Mouse (Mus musculus) liver, embryonic 14.5 days (tissue): ENCODE measurements around the gene Pld1. TPM values are rescaled to one million over a fixed set of nuclear protein-coding genes. Genes with fewer than 3 reads are reported as not detected.

Experiments
- ATAC-seq: fragments of 200-750 bp; cut with Nextera tagmentation; 2 replicates; pipeline ENCODE4 v1.8.0; 2017; ENCODE audit warnings: moderate number of reproducible peaks, mild to moderate bottlenecking, moderate library complexity; ENCODE audit not compliant: insufficient read depth
- DNase-seq, 3 experiments: peaks; one replicate each; pipeline ENCODE4 v3.0.0-alpha.2; 2012 to 2013; ENCODE audit warnings: low read depth in 3 of 3, low spot score in 3 of 3
- H3K27ac ChIP-seq: fragments of 300-500 bp; sonication (generic); 2 replicates; pipeline ENCODE4 v1.5.1; 2014; ENCODE audit warnings: moderate library complexity, mild to moderate bottlenecking, control low read depth, inconsistent platforms
- H3K27me3 ChIP-seq: fragments of 300-500 bp; sonication (generic); 2 replicates; pipeline ENCODE4 v1.6.1; 2014; ENCODE audit warnings: mild to moderate bottlenecking, low read length, moderate library complexity; ENCODE audit not compliant: control insufficient read depth, insufficient read depth
- H3K36me3 ChIP-seq: fragments of 300-500 bp; sonication (generic); replicated peaks from 2 replicates; pipeline ENCODE4 v1.6.1; 2014; ENCODE audit warnings: low read depth; ENCODE audit not compliant: control insufficient read depth, insufficient read depth
- H3K4me1 ChIP-seq, 2 experiments: fragments of 200-500 bp in 1 of 2; fragments of 300-500 bp in 1 of 2; sonication (generic) in 1 of 2; replicated peaks; 2 replicates each; pipeline ENCODE4 v1.6.1; 2012 to 2014; ENCODE audit warnings: antibody characterized with exemption in 1 of 2, inconsistent platforms in 1 of 2, low read length in 1 of 2; ENCODE audit not compliant: control insufficient read depth in 2 of 2, insufficient read depth in 2 of 2
- H3K4me2 ChIP-seq: fragments of 300-500 bp; sonication (generic); 2 replicates; pipeline ENCODE4 v1.6.1; 2014; ENCODE audit warnings: low read depth, mild to moderate bottlenecking, control low read depth, moderate library complexity
- H3K4me3 ChIP-seq, 2 experiments: fragments of 200-500 bp in 1 of 2; fragments of 300-500 bp in 1 of 2; sonication (generic) in 1 of 2; 2 replicates each; pipeline ENCODE4 v1.5.1; 2012 to 2014; ENCODE audit warnings: low read depth in 2 of 2, low read length in 2 of 2, mild to moderate bottlenecking in 2 of 2, control low read depth in 1 of 2, inconsistent platforms in 1 of 2, moderate library complexity in 1 of 2; ENCODE audit not compliant: insufficient read depth in 1 of 2
- H3K9ac ChIP-seq: fragments of 300-500 bp; sonication (generic); replicated peaks from 2 replicates; pipeline ENCODE4 v1.6.1; 2014; ENCODE audit warnings: mild to moderate bottlenecking, control low read depth, moderate library complexity
- H3K9me3 ChIP-seq: fragments of 300-500 bp; sonication (generic); 2 replicates; pipeline ENCODE4 v1.6.1; 2016; ENCODE audit warnings: low read length, mixed read lengths; ENCODE audit not compliant: control insufficient read depth
- CTCF ChIP-seq: IDR thresholded peaks from 2 replicates; pipeline ENCODE4 v1.5.1; 2016; ENCODE audit warnings: antibody characterized with exemption, low read depth, control low read depth
- EP300 ChIP-seq: IDR thresholded peaks from 2 replicates; pipeline ENCODE4 v1.6.1; 2016; ENCODE audit warnings: antibody characterized with exemption, low read depth
- WGBS: fragments of 180-500 bp; shearing (Covaris S2); extraction: QIAGEN DNeasy Blood & Tissue Kit; methylation state at CpG from one replicate; pipeline ENCODE4 v1.1.7; 2014; ENCODE audit not compliant: insufficient replicate concordance; 5-methylcytosine and 5-hydroxymethylcytosine counted together
- polyA plus RNA-seq, 2 experiments: library from polyadenylated mRNA; depleted of rRNA in 1 of 2; stranded (reverse) in 1 of 2; unstranded in 1 of 2; fragments of >200 nt; fragmentation: Nextera tagmentation in 1 of 2; extraction: Ambion mirVana in 1 of 2; gene quantifications; 2 replicates each; pipeline versions ENCODE4 v1.2.1 to v1.2.3; 2012 to 2014

Pld1 gene
- polyA plus RNA-seq (2012; rRNA removed) (1.3 and 2.9 TPM in 2 replicates), polyA plus RNA-seq (2014; fragmentation: Nextera tagmentation; extraction: Ambion mirVana) (3.2 and 4.4 TPM in 2 replicates)

DNA sequence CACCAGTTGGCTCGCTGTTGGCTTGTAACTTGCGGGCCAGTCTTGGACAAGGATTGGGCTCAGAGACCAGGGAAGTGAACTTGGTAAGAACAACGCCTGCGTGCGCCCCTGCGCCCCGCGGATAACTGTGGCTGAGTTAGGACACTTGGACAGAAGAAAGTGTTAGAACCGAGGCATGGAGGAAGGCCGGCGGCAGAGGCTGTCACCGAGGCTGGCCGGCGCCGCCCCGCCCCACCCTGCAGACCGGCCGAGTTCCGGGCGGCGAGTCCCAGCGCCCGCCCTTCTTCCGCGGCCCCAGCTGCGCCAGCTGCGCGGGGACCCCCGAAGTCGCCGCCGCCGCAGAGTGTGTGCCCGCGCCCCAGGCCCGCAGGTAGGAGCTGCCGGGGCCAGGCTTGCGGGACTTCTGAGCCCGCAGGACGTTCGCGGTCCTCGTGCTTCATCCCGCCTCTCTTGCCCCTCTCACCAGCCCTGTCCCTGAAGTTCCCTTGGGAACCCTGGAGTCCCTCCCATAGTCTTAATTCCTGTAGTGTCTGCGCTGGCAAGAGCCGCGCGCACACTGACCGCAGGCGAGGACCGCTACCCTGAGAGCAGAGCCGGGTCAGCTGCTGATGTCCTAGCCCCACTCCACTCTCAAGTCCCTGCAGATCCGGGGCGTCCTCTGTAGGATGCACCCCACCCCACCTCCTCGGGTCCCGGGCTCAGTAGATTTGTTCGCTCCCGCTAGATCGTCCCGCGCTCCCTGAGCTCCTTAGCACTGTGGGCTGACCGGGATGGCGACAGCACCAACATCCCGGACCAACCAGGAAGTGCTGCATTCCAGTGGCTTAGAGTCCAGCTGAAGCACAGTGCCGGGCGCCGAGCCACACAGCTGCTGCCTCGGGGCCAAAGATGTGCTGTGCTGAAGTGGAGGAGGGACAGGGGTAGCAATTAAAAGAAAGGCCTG, at the start of gene Pld1:
Pld1 (plus strand) TSS at position 315 of the 943 bp plus-strand sequence.
- Histone ChIP-seq H3K4me3 (peak within 1 kb of the TSS; percentile 52 to 62), H3K9ac (peak within 1 kb of the TSS; percentile 35), H3K4me2 (peak within 1 kb of the TSS; percentile 66), H3K27ac (no peak within 1 kb of the TSS), H3K4me1 (peaks cover 0 to 7% of the 10 kb centered on the region in 2 experiments; a peak in 1 of 4 replicates), H3K9me3 (no peaks in the 10 kb centered on the region), H3K27me3 (no peaks in the 10 kb centered on the region; the same call in 1 of the 2 replicates), H3K36me3 (no peaks in the 10 kb centered on the region)
- WGBS = under 1% methylated on average over 65 of the region's 68 CpGs
- ATAC-seq = peak; percentile 60
- no peak for DNase-seq
- TF ChIP-seq EP300 (no peak), CTCF (no peak)

DNA sequence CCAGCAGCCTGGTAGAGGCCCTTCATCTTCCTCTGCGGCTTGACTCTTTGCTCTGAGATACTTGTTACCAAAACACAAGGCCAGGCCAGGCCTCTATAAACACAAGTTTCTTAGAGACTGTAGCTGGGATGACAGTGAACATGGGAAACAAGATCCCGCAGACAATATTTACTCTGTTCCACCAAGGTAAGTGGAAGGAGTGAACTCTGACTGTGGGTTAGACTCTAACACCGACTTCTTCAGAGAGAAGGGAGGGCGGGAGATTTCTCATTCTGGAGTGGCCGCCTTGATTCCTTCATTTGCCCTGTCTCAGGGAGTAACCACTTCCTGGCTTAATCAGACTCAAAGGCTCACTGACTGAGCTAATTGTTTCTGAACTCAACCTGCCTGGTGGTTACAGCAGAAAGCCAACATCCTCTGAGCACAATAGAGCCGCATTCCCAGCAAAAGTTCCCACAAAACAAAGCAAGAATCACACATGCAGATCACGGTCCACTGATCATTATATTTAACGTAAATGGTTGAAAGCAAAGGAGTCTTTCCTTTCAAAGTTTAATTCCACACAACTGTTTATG, 42.1 kb upstream of the Pld1 start, which contains the start of gene Tmem212:
Tmem212 (minus strand) TSS at position 51 of the 575 bp plus-strand sequence.
- DNase-seq = no peak
- Histone ChIP-seq H3K9ac (no peak within 1 kb of the TSS), H3K4me3 (no peak within 1 kb of the TSS), H3K27me3 (no peaks in the 10 kb centered on the region), H3K4me2 (no peak within 1 kb of the TSS), H3K27ac (no peak within 1 kb of the TSS), H3K9me3 (no peaks in the 10 kb centered on the region), H3K36me3 (no peaks in the 10 kb centered on the region), H3K4me1 (peaks cover 3 to 24% of the 10 kb centered on the region in 2 experiments; a peak in 3 of 4 replicates)
- WGBS = 39% methylated on average over 8 of the region's 8 CpGs
- TF ChIP-seq CTCF = no peak
- TF ChIP-seq EP300 = no peak
- no peak for ATAC-seq

DNA sequence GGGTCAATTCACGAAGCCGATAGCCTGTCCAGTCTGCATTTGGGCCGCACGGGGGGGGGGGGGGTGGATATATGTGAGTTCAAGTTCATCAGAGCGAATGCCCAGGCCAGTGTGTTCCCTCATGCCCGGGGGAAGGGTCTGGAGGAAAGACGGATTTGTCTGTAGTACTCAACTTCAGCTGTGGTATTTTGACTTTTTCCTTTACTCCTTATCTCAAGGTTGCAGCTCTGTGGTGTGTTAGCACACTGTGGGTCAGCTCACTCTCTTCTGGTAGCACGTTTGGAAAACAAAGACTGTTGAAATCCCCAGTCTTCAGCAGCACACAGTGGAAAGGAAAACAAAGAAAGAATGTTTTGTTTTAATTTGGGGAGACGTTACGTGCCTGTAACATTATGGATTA, 40.3 kb upstream of the Pld1 start:
- no peak for ATAC-seq
- no peaks in the 10 kb centered on the region for H3K27me3 ChIP-seq

DNA sequence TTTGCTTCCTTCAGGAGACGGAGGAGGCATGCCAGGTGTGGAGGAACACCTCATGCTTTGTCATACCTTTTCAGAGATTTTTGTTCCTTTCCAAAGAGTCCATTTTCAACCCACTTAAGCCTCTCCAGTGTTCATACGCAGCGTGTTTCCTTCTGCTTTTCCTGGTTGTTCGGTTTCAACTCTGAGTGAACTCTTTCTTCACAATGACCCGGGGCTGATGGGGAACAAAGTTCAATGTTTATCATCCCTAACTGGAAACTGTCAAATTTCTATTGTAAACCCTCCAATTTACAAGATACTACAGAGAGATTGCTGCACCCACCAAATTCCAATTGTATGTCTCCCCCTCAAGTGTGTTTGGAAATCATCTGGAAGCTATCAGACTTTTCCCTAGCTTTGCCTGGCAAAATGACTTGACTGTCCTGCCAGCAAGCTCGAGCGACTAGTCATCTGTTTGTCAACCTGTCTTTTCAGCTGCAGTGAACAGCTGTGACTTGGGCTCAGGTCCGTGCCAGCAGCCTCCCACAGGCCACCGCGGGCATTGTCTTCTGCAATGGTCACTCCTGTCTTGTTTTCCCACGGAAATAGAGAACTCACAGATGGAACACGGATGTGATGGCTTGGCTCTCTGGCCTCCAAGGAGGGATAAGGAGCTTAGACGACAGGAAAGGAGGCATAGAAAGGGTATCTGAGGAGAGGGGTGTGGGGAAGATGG, 39.3 kb upstream of the Pld1 start:
- ATAC-seq = no peak
- DNase-seq = no peak
- Histone ChIP-seq H3K27ac (no peak overlapping the region), H3K36me3 (no peaks in the 10 kb centered on the region), H3K4me2 (no peak overlapping the region), H3K4me3 (no peak overlapping the region), H3K27me3 (no peaks in the 10 kb centered on the region), H3K4me1 (peaks cover 3 to 21% of the 10 kb centered on the region in 2 experiments; a peak in 3 of 4 replicates), H3K9me3 (no peaks in the 10 kb centered on the region), H3K9ac (no peak overlapping the region)
- TF ChIP-seq EP300 = no peak
- no peak; the same call in 1 of the 2 replicates for TF ChIP-seq CTCF
- 32% methylated on average over 13 of the region's 13 CpGs for WGBS

More for the DNA sequence above, 40.3 kb upstream of the Pld1 start:
- H3K4me2 ChIP-seq = no peak overlapping the region
- no peak overlapping the region for H3K4me3 ChIP-seq
- H3K27ac ChIP-seq = no peak overlapping the region
- H3K36me3 ChIP-seq = no peaks in the 10 kb centered on the region
- no peak for DNase-seq
- no peak overlapping the region for H3K9ac ChIP-seq
- WGBS = 18% methylated on average over 10 of the region's 10 CpGs
- peaks cover 3 to 19% of the 10 kb centered on the region in 2 experiments; a peak in 3 of 4 replicates for H3K4me1 ChIP-seq
- TF ChIP-seq EP300 (0 out of 2 replicates have a peak, but pooled peaks have one; percentile 21), CTCF (no peak)
- H3K9me3 ChIP-seq = no peaks in the 10 kb centered on the region
